Mouse (Mus musculus) ovary, postnatal 14 days (tissue): ENCODE measurements around the gene Odc1.

Experiments
- DNase-seq: peaks from one replicate; pipeline ENCODE4 v3.0.0; 2022; ENCODE audit warnings: low spot score

The Odc1 gene

DNA sequence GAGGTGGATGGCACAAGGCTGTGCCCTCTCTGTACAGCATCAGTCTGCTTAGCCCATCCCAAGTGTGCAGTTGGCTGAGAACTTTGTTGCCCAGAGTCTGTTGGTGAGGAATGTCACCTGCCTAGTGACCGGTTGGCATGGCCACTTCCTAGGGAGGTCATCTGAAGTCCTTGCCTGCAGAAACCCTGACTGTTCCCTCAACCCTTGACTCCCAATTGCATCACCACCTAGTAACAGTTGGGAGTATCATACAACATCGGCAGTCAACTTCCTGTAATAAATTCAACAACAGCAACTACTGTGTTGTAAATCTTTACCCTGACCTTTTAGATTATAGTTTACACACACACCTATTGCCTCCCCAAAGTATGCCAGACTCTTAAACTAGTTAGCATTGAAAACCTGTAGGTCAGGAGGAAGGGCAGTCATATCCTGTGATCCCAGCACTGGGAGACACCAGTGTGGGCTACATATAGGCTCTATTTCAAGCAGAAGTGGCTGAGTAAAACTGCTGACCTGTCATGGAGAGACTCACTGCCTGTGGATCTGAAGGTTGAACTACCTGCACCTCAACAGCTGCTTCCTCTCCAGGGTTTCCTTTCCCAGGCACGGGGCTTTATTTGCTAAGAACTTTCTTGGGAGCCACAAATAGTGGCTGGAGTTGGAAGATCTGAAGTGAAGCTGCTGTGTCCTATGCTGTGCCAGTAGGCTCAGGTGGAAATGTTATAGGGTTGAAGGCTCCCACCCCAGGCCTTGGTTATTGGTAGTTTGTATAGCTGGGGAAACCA lies 6.8 kb downstream of the Odc1 start:
- no peak for DNase-seq

DNA sequence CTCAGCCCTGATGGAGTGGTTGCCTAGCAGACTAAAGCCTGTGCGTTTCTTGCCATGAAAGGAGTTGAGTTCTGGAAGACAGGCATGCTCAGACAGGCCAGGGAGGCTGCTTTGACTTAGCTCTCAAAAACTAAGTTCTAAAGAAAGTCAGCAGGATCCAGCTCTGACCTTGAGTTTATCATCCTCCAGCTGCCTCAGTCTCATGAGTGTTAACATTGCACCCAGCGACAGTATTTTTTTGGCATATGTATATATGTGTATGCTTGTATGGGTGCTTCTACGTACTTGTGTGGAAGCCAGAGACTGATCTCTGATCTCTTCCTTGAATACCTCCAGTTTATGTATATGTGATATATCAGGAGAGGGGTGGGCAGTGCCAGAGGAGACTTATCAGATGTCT lies 7.8 kb downstream of the Odc1 start:
- no peak for DNase-seq

DNA sequence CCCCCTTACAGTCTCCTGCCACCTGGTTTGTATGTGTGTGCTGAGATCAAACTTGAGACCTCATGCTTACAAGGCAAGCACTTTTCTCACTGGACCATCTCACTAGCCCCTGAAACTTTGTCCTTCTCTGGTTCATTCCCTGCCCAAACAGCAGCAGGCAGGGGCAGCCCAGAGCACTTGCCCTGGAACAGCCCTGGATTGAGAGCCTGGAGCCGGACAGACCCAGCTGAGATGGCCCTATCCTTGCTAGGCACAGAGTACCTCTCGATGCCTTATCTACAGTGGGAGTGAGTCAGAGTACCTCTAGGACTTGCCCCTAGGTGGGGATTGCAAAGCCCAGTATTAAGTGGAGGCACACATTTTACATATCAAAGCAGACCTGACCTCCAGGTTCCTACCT lies 8.4 kb downstream of the Odc1 start:
- DNase-seq = no peak

DNA sequence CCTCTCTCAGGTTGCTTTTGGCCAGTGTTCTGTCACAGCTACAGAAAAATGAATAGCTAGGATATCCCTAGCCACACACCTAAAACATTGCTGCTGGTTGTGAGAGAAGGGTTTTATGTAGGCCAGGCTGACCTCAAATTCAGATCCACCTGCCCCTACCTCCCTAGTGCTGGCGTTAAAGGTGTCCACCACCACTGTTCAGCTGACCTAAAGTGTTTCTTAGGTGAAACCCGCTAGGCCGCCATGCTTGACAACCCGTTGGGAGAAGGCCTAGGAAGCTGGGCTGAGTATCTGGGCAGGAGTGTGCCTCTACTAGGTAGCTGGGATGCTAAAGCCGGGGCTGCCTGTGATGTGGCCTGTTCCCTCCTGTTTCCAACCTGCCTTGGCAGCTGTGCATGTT lies 9.0 kb downstream of the Odc1 start:
- DNase-seq = no peak

DNA sequence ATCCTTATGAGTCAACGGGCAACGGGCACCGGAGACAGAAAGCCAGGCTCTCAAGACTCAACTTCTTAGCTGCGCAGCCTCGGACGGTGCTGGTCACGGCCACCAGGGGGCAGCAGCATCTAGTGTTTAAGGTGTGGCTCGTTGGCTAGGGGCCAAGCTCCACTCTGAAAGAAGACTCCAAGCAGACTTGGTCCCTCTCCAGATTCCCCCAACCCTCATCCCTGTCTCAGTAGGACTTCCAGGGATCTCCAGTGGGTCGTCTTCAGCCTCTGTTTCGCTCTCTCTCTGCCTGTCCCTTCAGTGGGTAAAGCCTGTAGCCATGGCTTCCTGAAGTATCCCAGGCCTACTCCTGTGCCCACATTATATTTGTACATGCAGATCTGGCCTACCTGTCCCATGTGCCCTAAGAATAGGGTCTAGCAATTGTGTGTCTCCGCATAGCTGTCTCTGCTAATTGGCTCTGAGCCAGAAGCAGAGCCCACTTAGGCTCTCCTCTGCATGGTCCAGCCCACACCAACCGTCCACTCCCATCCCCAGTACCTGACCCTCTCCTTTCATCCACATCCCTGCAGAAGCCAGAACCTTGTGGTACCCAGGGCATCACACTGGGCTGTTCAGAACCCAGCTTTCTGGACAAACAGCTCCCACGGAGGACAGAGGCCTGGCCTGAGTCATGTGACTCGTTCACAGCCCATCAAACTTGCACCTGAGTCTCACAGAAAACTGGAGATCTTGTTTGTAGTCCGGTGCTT lies 9.8 kb downstream of the Odc1 start:
- peak; percentile 93 for DNase-seq

DNA sequence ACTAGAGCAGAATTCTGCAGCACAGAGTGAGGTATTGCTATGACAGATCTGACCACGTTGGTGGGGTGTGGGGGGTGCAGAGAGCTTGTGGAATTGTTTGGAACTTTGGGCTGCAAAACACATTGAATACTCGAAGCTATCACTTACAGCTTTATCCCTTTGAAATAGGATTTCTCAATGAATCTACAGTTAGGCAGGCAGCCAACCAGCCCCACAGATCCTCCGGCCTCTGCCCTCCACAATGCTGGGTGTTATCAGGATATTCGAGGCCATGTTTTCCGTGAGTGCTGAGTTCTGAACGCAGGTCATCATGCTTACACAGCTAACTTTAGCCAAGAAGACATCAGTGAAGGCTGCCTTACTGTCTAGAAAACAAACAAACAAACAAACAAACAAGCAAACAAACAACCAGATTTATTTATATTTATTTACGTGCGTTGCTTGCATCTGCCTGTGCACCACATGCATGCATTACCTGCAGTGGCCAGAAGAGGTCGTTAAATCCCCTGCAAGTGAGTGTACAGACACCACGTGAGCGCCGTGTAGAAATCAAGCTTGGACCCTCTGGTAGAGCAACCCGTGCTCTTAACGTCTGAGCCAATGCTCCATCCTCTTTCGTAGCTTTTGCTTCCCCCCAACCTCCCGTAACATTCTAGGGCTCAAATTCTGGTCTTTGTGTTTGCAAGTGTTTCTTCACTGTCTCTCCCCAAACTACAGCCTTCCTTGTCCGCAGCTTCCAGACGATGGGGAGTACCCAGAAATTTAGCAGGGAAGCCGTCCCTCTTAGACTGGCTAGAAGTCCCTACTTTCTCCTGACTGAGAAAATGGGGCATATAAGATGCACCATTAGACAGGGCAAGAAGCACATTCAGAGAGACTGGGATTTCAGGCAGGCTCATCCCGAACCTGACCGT lies 12.1 kb downstream of the Odc1 start:
- peak; percentile 71 for DNase-seq

DNA sequence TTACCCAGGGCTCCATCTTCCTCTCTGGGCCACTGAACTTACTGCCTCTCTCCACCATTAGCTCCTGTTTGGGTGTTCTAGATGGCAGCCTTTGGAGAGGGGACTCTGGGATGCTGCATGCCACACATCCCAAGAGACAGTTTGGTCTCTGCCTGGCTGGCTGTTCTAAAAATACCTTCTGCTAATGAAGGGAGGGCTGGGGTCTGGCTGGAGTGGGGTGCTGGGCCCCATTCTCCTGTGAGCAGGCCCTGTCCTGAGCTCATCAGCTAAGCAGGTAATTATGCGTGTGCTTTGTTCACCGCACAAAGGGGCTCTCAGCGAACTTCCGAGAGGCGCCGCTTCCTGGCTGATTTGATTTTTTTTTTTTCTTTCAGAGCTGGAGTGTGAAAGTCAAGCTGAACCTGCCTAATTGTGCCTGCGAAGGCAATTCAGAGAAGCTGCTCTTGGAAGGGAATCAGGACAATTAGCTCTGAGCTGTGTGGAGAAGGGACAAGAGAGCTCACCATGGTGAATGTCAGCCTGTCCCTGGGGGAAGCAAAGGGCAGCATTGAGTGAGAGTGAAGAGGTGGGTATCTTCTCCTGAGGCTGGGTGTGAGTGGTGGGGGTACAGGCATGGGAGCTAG lies 12.9 kb downstream of the Odc1 start:
- no peak for DNase-seq

DNA sequence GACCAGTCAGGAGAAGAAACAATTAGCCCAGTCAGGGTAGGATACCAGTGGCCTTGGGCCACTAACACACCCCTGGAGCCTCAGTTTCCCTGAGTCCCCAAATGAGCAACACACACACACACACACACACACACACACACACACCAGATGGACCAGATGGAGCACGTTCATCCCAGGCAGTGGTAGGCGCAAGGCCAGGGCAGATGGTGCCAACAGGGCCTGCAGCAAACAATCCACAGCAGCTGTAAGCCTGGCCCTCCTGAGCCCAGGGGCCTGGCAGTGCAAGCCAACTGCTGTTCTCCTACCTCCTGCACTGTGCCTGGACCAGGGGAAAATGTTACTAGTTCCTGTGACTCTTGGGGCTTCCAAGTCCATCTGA lies 13.4 kb downstream of the Odc1 start:
- no peak for DNase-seq

DNA sequence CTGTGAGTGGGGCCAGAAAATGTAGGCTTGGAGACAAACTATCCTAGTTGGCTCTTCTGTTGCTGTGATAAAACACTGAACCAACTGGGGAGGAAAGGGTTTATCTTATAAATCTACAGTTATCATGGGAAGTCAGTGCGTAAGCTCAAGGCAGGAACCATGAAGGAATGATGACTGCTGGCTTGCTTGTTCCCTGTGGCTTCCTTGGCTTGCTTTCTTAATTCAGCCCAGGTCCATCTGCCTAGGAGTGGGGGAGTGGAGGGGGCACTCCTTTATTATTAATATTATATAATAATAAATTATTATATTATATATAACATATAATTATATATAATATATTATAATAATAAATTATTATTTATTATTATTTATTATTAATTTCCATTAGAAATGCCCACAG lies 17.8 kb downstream of the Odc1 start:
- no peak for DNase-seq

DNA sequence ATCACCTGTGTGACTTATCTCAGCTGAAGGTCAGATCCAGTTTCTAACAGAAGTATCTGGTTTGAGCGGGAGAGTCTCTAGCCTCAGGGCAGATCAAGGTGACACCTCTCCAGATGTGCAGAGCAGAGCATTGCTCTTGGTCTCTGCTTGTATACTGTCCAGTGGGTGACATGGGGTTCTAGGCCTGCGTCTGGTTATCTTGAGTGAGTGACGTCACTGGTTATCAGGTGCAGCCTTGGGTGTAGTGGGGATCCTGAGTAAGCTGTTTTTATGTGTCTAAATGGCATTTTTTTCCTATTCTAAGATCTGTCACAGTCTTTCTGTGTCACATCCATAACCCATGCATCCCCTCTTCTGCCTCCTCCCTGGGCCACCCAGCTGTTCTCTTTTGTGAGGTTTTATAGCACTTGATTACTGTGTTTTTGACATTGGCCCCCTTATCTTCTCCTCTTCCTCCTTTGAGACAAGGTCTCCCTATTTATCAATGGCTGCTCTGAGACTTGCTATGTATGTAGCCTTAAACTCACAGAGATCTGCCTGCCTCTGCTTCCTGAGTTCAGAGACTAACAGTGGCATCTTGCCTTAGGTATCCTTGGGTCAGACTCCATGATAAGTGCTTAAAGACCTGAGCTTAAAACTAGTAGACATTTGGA lies 20.9 kb downstream of the Odc1 start:
- no peak for DNase-seq

DNA sequence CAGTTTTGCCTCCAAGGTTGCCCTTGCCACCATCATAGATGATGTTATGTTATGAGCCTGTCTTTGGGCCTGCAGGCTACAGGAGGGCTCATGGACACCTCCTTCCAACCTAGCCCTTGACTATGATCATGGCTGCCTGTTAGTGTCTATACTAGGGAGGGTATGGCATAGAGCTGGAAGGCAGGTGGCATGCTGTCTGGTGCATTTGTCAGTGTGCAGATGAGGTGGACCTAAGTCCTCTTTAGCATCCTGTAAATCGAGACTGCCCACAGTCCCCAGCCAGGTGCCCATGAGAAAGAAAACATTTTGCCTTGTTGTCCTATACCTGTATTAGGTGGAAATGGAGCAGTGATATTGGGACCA lies 21.4 kb downstream of the Odc1 start:
- no peak for DNase-seq

DNA sequence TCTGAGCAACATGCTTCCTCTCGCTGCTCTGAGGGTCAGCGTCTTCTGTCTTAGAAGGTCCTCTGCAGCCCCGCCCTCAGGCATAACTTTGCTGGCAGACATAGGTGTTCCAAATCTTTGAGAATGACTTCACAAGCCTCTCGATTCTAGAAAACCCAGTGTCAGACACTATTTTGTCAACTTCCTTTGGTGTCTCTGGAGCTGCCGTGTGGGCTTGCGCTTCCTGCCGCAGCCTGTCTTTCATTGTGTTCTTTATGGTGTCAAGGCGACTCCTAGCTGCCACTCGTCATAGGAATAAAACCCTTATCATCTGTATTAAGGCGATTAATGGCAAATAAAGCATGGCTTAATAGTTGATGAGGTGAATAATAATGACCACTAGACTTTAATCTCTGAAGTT lies 24.0 kb downstream of the Odc1 start:
- DNase-seq = no peak

DNA sequence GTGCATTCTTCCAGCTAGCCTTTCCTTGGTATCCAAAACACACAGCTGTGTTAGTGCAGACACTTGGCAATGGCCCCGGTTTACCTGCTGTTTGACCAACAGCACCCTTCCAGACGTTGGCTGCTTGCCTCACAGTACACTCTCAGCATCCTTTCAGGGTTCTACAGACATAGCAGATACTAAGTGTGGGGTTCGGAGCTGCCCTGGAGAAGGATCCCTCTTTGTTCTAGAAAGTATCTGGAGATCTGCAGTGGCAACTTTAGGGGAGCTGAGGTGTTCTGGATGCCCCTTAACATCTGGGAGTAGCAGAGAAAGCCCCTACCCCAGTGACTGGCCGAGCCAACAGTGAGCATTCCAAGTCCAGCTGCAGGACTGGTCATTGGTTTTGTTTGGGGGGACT lies 30.0 kb downstream of the Odc1 start:
- no peak for DNase-seq

DNA sequence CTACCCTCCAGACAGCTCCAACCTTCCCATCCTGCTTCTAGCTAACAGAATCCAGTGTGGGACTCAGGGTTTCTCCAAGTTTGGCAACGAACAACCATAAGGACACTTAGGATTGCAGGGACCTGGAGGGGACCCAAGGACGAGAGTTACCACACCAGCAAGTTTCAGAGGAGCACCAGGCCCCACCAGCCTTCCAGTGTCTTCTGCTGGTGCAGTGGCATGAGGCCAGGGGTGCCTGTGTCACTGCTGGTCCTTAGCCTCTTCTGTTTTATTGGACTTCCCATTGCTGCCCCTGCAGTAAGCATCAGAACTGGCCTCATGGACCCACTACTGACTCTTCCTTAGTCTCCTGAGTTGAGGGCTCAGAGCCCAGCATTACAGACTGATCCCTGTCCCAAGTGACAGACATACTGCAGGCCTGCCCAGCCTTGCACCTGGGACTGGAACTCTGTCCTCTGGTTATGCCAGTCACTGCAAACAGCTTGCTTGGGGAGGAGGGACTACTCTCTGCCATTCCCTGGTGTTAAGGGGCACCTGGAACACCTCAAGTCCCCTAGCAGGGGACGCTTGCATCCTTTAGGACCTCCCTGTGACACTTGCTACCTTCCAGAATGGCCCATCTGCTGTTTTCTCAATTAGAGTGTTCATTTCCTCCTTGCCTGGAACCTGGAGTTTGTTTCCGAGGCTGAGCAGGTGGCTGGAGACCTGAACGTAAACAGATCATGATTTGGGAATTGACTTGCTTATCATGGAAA lies 30.7 kb downstream of the Odc1 start:
- DNase-seq = peak; percentile 13

DNA sequence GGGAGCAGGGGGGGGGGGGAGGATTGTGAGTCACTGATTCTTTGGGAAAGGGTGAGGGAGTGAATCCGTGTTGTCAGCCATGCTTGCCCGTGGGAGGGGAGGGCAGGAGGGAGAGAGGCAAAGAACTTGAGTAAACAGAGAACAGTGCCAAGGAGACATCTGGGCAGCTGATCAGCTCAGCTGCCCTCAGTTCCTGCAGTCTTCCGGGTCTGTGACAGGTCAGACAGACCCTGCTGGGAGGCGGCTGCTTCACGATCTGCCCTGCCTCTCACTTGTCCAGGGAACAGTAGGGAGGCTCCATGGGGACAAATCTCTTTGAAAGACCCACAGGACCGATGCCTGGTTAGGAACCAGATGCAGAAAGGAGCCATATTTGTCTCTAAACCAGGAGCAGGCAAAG lies 31.4 kb downstream of the Odc1 start:
- DNase-seq = peak; percentile 36

DNA sequence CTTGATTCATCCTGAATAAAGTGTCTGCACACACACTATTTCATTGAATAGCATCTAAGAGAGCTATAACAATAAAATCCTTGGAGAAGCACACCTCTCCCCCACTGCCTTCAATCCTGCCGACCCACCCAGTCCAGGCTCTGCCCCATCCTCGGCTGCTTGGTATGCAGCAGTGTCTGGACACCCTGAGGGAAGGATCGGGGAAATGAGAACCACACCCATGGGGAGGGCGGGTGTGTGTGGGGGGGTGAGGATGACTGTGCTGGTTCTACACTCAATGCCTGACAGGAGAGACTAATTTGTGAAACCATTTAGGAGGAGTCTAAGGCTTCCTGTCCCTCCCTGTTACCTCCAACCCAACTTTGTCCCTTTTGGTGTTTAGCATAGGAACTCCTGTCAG lies 34.0 kb downstream of the Odc1 start:
- no peak for DNase-seq

DNA sequence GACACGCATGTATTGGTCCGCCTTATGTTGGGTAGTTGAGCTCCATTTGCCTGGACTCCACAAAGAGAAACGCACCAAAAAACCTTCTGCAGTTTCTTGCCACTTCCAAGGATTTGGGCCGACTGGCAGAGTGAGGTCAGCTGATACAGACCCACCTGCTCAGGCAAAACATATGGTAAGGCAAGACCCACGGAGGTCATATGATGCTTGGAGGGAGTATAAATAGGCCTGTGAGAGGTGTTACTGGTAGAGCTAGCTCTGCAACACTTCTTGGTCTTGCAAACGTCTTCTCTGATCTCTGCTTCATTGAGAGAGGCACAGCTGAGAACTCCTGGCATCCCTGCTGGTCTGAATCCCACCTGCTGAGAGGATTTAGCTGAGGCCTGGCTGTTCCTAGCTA lies 36.4 kb downstream of the Odc1 start:
- no peak for DNase-seq

DNA sequence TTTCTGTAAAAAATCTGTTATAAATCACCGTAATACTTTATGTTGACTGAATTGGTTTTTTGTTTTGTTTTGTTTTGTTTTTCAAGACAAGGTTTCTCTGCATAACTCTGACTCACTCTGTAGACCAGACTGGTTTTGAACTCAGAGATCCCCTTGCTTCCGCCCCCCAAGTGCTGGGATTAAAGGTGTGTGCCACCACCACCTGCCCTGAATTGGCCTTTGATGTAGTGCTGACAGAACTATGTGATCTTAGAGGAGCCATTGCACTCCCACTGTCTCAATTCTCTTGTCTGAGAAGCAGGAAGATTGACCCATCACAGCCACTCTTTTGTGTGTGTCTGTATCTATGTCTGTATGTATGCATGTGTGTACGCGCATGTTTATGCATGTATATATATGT lies 37.8 kb downstream of the Odc1 start:
- no peak for DNase-seq

DNA sequence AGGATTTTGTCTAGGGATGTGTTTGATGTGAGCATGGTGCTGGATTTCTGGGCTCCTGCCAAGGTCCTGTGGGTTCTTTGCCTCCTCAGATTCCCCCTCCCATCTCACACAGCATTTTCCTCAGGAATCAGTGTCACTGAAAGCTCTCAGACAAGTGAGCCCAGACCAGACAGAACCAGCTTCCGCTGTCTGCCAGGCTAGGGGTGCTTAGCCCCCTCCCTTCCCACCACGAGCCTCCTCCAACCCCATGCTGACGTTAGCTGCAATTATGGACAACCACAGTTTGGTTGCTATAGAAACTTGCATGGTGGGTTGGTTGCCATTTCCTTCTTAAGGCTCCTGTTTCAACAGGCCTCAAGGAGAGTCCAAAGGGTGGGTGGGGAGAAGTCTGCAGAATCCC lies 39.3 kb downstream of the Odc1 start:
- no peak for DNase-seq

DNA sequence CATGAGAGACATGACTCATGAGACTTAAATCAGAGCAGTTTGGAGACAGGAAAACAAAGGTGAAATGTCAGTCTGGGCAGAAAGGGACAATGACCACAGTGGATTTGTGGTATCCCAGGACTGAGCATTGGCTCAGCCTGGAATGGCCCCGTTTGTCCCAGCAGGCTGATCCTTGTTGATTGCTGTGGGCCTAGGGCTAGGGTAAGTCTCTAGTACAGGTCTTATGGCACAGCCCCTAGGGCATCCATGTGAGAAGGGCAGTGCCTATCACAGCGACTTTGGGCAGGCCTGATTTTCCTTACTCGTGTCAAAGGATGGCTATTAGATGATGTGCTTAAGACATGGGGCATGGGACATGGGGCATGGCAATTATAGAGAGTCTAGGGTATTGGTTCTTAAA lies 41.4 kb downstream of the Odc1 start:
- no peak for DNase-seq

DNA sequence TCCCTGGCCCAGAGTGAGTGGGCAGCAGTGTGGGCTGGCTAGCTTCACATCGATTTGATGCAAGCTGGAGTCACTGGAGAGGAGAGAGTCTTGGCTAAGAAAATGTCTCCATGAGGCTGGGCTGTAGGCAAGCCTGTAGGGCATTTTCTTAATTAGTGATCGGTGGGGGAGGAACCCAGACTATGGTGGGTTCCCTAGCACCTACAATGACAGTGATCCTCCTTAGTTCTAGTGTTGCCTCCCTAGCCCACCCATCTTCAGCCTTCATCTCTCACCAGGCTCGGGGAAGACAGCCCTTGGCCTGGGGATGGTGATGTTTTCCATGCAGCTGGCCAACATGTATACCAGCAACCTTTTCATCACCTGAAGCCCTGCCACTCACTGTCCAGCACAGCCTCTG lies 43.8 kb downstream of the Odc1 start:
- DNase-seq = no peak
